Mouse (Mus musculus) layer of hippocampus, postnatal 10 days (tissue): ENCODE data around the gene Cfi. TPM values are rescaled to one million over a fixed set of nuclear protein-coding genes. Genes with fewer than 3 reads are reported as not detected.

Source experiments
- DNase-seq, 2 experiments: peaks; one replicate each; pipeline ENCODE4 v3.0.0; 2021; ENCODE audit warnings: low spot score in 2 of 2
- total RNA-seq, 2 experiments: library from RNA; stranded (reverse); gene quantifications; 2 replicates each; pipeline ENCODE4 v1.2.3; 2021

The Cfi gene
- total RNA-seq, 2 experiments from 2014 or later = 0.32 TPM; not detected in 1

GRCm38 (mm10) chr3:129918434-129918833 lies 82.8 kb downstream of the Cfi start:
- DNase-seq = peak; percentile 75 to 81

- no peak for DNase-seq
Measured at GRCm38 (mm10) chr3:129923581-129923980, 87.9 kb downstream of the Cfi start.

Other genes starting within 250 kb of the Cfi start
- 1 to 10 TPM; 1.9 to 2.8 TPM for gene Egf, start 80.6 kb upstream of the Cfi start, total RNA-seq
- not detected for gene Lrit3, start 31.9 kb upstream of the Cfi start, total RNA-seq
- gene Rrh, start 13.3 kb upstream of the Cfi start, total RNA-seq = 1 to 10 TPM in 1 of 2 experiments, under 1 TPM in 1; 0.87 to 1.1 TPM
- gene Gar1, start 4.5 kb upstream of the Cfi start, total RNA-seq = 10 to 100 TPM; 52.7 to 58.6 TPM
- gene Pla2g12a, start 42.7 kb downstream of the Cfi start, total RNA-seq = 10 to 100 TPM; 20.2 to 22.4 TPM
- gene Casp6, start 65.5 kb downstream of the Cfi start, total RNA-seq = 10 to 100 TPM in 1 of 2 experiments, 1 to 10 TPM in 1; 9.6 to 11.9 TPM
- gene Mcub, start 134.3 kb downstream of the Cfi start, total RNA-seq = 1 to 10 TPM; 4.1 to 6.5 TPM
- 10 to 100 TPM; 62.9 to 65.6 TPM for gene Sec24b, start 225.7 kb downstream of the Cfi start, total RNA-seq